Mouse (Mus musculus) heart, embryonic 10.5 days (tissue): ENCODE data around the gene Dppa5a. TPM values are rescaled to one million over a fixed set of nuclear protein-coding genes. Genes with fewer than 3 reads are reported as not detected.
"Not testable (repeated sequence)": the region's sequence is repeated elsewhere in the genome, so short reads cannot be mapped to it uniquely, and the experiment has no call there.

ENCODE experiments used
- DNase-seq: peaks from one replicate; pipeline ENCODE4 v3.0.0-alpha.2; 2017; ENCODE audit warnings: low spot score
- H3K27ac ChIP-seq: fragments of 300-500 bp; sonication (generic); 2 replicates; pipeline ENCODE4 v1.5.1; 2016; ENCODE audit warnings: mild to moderate bottlenecking
- H3K27me3 ChIP-seq: fragments of 300-500 bp; sonication (generic); 2 replicates; pipeline ENCODE4 v1.6.1; 2016; ENCODE audit warnings: mild to moderate bottlenecking; ENCODE audit not compliant: poor library complexity, insufficient read depth, severe bottlenecking
- H3K36me3 ChIP-seq: fragments of 300-500 bp; sonication (generic); 2 replicates; pipeline ENCODE4 v1.6.1; 2016; ENCODE audit warnings: mild to moderate bottlenecking, moderate library complexity
- H3K4me1 ChIP-seq: fragments of 300-500 bp; sonication (generic); 2 replicates; pipeline ENCODE4 v1.6.1; 2016; ENCODE audit warnings: mild to moderate bottlenecking
- H3K4me3 ChIP-seq: fragments of 300-500 bp; sonication (generic); 2 replicates; pipeline ENCODE4 v1.5.1; 2016; ENCODE audit warnings: mild to moderate bottlenecking, moderate library complexity
- H3K9me3 ChIP-seq: fragments of 300-500 bp; sonication (generic); 2 replicates; pipeline ENCODE4 v1.6.1; 2016; ENCODE audit warnings: mild to moderate bottlenecking, moderate library complexity
- WGBS: fragments of 180-500 bp; shearing (Covaris S2); methylation state at CpG from one replicate; pipeline ENCODE4 v1.1.7; 2016; 5-methylcytosine and 5-hydroxymethylcytosine counted together
- polyA plus RNA-seq: library from polyadenylated mRNA; unstranded; fragments of >200 nt; fragmentation: Nextera tagmentation; extraction: Ambion mirVana; gene quantifications from 2 replicates; pipeline ENCODE4 v1.2.1, GENCODE M21; 2016

Dppa5a gene
- polyA plus RNA-seq, 1 experiment from 2014 or later, result not detected

DNA sequence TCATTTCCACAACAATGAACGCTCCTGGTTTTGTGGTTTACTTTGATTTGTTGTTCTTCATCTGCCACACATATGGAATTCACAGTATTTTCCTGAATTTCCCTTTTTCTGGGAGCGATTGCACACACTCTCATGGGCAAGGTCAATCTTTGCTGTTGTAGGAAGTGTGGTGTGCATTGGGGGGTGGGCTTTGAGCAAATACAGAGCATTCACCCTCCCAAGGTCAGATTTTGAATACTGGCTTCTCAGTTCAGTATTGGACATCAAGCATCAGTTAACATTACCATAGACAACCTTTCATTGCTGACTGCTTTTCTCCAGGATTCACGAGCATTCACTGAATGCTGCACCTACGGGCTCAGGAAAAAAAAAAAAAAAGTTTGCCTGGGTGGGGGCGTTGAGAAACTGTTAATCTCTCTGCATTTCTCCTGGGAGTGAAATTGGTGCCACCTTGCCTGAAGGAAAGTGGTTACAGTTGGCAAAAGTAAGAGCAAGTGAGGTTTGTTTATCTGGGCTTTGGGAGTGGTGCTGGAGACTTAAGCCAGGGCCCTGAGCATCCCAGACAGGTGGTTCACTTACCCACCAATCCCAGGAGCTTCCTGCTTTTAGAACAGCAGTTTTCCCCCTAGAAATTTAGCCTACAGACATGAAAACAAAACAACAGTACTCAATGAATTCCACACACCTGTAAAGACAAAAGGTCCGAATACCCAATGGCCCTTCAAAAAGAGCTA lies 8.1 kb downstream of the Dppa5a start:
- no peaks in the 10 kb centered on the region for H3K4me1 ChIP-seq
- no peak for DNase-seq
- no peak overlapping the region for H3K4me3 ChIP-seq
- H3K27ac ChIP-seq, result no peak overlapping the region
- no peaks in the 10 kb centered on the region for H3K27me3 ChIP-seq
- WGBS, result 72% methylated on average over 6 of the region's 6 CpGs
- no peaks in the 10 kb centered on the region for H3K36me3 ChIP-seq
- no peaks in the 10 kb centered on the region for H3K9me3 ChIP-seq

DNA sequence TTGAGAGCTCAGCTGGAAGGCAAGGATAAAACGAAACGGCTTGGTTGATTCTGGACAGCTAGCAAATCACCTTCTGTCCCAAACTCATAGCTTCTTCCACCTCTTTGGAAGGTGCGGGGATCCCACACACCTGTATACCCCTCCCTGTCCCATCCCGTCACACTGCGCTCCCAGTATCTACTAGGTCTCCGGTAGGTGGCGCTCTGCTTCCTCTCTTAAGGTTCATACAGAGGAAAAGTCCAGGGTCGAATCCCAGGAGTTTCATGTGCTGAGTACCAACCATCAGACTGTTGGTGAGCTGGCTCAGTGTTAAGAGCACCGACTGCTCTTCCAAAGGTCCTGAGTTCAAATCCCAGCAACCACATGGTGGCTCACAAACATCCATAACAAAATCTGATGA lies 9.9 kb downstream of the Dppa5a start:
- Histone ChIP-seq H3K27ac (no peak overlapping the region), H3K9me3 (no peaks in the 10 kb centered on the region), H3K4me1 (peaks cover 3% of the 10 kb centered on the region; the same call in 1 of the 2 replicates), H3K36me3 (no peaks in the 10 kb centered on the region), H3K27me3 (no peaks in the 10 kb centered on the region), H3K4me3 (no peak overlapping the region)
- DNase-seq, result peak; percentile 79
- WGBS, result 11% methylated on average over 9 of the region's 9 CpGs

DNA sequence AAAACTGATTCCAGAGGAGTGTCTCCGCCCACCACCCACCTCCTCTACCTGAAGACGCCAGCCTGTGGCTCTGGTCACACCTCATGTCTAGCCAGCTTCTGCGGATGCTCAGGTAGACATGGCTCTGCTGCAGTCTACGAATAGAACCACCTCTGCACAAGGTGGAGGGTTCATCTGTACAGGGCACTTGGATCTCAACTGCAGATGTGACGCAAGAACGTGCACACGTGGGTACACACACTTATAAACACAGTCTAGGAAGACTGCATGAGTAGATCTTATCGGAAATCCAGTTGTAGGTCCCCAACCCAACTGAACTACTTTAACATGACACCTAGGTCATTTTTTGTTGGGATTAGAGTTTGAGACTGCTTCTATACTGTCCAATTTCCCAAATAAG lies 12.4 kb downstream of the Dppa5a start, which contains the start of gene Gsta2:
TSS of gene Gsta2 (minus strand) at position 178 of the 400 bp plus-strand sequence.
- WGBS, result 84% methylated on average over 8 of the region's 8 CpGs
- H3K27ac ChIP-seq, result no peak within 1 kb of the TSS
- no peaks in the 10 kb centered on the region for H3K36me3 ChIP-seq
- peaks cover 3% of the 10 kb centered on the region; the same call in 1 of the 2 replicates for H3K4me1 ChIP-seq
- H3K27me3 ChIP-seq, result no peaks in the 10 kb centered on the region
- no peaks in the 10 kb centered on the region for H3K9me3 ChIP-seq
- no peak within 1 kb of the TSS for H3K4me3 ChIP-seq
- DNase-seq, result no peak

DNA sequence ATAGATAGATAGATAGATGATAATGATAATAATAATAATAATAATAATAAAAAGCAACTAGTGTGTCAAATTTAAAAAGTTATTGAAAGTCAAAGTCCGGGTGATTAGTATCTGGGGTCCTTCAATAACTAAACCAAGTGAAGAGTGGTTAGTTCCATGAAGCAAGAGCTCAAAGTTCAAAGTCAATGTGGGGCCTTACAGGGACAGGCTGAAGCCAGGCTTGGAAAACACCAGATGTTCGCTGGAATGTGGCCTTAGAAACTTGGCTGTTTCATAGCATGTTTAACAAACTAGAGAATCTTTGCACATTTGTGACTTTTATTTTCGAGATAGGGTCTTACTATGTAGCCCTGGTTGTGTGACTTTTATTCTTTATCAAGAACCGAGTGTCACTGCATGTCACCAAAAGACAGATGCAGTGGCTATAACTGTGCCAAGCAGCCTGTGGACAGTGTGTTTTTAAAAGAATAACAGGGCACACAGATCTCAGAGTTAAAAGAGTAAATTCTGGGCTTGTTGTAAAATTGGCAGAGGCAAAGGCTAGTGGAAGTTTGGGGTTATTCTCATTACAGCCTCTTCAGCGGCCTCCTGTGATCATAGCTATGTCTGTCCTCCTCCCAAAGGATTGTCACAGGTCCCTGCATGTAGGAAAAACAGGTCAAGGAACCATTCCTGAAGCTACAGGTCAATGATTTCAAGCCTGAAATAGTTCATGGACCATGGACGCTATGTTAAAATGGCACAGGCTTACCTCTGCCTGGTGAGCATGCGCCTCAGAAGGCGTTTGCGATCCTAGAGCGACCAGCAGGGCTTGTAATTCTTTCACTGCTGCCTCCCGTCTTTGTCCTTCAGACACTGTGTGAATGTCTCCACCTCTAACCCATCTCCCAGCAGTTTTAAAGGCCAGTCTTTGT lies 13.1 kb downstream of the Dppa5a start:
- no peaks in the 10 kb centered on the region for H3K9me3 ChIP-seq
- H3K27ac ChIP-seq, result no peak overlapping the region
- H3K4me3 ChIP-seq, result no peak overlapping the region
- DNase-seq, result no peak
- peaks cover 3% of the 10 kb centered on the region; the same call in 1 of the 2 replicates for H3K4me1 ChIP-seq
- H3K36me3 ChIP-seq, result no peaks in the 10 kb centered on the region
- WGBS, result 72% methylated on average over 11 of the region's 11 CpGs
- no peaks in the 10 kb centered on the region for H3K27me3 ChIP-seq

DNA sequence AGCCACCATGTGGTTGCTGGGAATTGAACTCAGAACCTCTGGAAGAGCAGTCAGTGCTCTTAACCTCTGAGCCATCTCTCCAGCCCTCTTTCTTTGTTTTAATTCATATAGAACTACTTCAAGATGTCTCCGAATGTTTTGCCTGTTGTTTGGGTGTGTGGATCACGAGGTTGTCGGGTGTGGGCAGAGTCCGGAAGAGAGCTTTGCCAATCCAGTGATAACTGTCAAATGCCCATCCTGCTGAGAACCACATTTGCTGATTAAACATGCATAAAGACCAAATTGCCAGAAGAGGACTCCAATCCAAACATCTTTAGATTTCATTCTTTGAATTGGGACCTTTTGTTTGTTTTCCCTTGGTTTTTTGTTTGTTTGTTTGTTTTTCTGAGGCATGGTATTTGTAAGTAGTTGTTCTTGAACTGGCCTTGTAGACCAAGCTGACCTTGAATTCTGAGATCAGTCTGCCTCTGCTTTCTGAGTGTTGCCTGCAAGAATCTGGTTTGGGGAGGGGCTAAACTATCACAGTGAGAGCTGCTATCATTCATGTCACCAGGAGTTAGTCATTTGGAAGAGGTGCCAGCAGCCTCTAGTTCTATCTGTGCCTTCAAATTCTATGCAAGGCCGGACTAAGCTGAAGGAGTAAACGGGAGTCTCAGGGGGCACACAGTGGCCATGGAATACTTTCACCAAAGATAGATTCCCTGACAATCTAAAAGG lies 16.3 kb downstream of the Dppa5a start:
- 68% methylated on average over 6 of the region's 6 CpGs for WGBS

DNA sequence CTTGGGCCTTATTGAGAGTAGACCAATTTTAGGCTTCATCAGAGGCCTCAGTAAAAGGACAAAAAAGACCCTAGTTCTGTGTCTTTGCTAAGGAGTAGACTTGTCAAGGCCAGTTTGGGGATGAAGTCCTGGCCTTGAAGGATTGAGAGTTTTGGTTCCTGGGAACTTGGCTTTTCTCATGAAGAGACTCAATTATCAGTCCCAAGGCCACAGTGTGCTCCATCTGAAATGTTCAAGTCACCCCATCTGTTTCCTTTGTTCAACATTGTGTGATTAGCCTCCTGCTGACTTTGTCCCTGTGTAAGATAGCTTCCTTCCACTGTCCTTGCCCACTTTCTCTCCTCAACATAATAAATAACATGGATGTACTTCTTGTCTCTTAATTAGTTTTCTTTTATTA lies 18.0 kb downstream of the Dppa5a start:
- not testable (repeated sequence) for H3K4me1 ChIP-seq, H3K27ac ChIP-seq, DNase-seq, H3K36me3 ChIP-seq, H3K4me3 ChIP-seq, H3K27me3 ChIP-seq, H3K9me3 ChIP-seq

More for the DNA sequence above, 16.3 kb downstream of the Dppa5a start:
- Histone ChIP-seq H3K4me1 (peaks cover 3% of the 10 kb centered on the region; the same call in 1 of the 2 replicates), H3K27ac (no peak overlapping the region), H3K36me3 (no peaks in the 10 kb centered on the region), H3K27me3 (no peaks in the 10 kb centered on the region), H3K9me3 (no peaks in the 10 kb centered on the region), H3K4me3 (no peak overlapping the region)
- no peak for DNase-seq

DNA sequence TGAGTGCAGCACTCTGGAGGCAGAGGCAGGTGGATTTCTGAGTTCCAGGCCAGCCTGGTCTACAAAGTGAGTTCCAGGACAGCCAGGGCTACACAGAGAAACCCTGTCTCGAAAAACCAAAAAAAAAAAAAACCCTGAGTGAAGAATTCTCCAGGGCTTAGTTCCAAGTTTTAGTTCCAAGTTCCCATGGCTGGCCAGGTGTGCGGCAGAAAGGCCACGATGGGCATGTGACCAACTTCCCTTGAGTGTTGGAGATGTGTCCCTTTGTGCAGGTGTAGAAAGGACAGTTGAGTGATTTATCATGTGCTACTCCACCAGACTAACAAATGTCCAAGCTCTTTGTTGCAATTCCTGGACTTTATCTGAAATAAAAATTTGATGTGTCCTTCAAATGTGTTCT lies 18.8 kb downstream of the Dppa5a start:
- not testable (repeated sequence) for H3K4me1 ChIP-seq, DNase-seq, H3K36me3 ChIP-seq, H3K9me3 ChIP-seq, H3K27me3 ChIP-seq, H3K4me3 ChIP-seq, H3K27ac ChIP-seq
- WGBS, result 82% methylated on average over 3 of the region's 3 CpGs

DNA sequence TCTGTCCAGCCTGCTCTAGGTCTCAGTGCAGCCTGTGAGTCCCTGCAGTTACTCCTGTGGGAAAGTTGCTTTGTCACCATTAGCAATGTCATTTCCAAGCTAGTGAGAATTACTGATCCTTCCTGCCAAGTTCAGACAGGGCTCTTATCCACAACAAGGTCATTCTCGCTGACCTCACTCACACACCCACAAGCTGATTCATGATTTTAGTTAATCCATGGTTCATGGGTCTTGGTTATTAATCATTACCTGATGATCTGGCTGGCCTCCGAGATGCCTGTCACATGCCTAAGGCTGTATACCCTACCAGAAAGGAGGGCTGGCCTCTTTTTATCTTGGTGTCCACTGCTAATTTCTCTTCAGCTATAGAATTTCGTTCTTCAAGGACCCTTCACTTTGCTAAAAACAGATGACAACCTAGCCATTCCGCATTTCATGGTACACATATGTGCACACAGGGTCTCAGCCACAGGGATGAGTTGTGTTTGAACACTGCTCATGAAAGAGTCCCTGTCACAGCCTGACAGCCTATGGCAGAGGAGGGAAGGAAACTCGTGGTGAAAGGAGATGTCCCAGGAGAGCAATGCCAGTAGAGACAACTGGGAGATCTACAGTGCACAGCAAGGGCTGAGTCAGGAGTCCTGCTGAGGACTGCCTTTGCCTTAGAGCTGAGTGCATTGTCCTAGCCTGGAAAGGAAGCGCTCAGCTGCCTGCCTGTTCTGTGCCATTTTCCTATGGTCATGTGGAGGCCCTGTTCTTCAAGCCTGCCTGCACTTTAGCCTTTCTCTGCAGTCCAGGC lies 19.6 kb downstream of the Dppa5a start:
- H3K27ac ChIP-seq, H3K27me3 ChIP-seq, H3K4me1 ChIP-seq, H3K4me3 ChIP-seq, H3K36me3 ChIP-seq, H3K9me3 ChIP-seq, DNase-seq: not testable (repeated sequence)
- 68% methylated on average over 6 of the region's 6 CpGs for WGBS

DNA sequence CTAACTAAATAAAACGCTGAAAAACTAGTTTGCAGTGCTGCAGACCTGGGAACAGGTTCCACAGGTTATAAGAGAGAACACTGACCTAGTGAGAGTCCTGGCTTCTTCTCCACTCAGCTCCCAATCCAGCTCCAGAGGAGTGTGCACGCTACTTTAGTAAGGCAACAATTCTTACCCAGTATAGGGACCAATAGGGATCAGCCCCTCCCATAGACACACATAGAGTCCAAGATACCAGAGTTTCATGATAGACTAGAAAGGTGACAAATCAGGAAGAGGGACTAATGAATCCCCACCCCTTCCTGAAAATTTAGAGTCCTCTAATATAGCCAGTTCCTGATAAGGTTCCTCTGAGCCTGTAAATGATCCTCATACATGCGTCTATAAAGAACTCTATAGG lies 21.0 kb downstream of the Dppa5a start:
- Histone ChIP-seq H3K9me3 (no peaks in the 10 kb centered on the region), H3K4me1 (no peaks in the 10 kb centered on the region), H3K27ac (no peak overlapping the region), H3K27me3 (no peaks in the 10 kb centered on the region), H3K4me3 (no peak overlapping the region), H3K36me3 (no peaks in the 10 kb centered on the region)
- DNase-seq, result no peak
- WGBS, result 71% methylated on average over 3 of the region's 3 CpGs

DNA sequence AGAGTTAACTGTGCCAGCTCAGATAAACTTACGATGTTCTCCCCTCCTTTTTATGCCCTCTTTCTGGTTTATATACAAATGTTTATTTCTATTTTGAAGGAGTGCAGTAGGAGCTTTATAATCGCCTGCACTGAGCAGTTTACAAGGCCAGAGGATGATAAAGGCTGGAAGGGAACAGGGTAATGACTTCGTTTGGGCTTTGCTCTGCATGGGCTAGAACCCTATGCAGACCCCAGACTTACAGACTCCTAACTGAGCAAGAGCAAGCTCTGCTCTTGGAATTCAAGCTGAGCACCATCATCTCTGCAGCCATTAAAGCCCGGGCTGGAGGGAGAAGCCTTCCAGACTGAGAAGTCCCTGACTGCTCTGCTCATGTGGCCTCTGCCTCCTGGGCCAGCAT lies 22.7 kb downstream of the Dppa5a start:
- not testable (repeated sequence) for H3K4me3 ChIP-seq, DNase-seq, H3K9me3 ChIP-seq, H3K4me1 ChIP-seq, H3K36me3 ChIP-seq, H3K27ac ChIP-seq, H3K27me3 ChIP-seq
- 63% methylated on average over 4 of the region's 4 CpGs for WGBS

DNA sequence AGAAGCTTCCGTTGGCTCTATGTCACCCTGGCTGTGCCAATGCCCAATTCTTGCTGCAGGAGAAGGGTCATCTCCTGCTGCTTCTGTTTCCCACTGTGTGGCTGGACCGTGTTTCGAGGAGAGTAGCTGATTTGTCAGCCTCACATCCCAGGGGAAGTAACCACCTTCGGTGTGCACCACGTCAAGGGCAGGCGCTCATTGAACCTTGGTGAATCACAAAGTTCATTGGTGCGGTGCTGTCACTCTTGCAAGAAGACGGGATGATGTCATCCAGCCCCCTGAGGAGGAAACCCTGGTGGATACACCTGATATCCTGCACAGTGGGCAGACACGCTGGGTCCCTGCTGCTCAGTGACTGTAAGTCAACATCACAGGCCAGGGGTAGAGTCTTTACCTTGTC lies 24.9 kb downstream of the Dppa5a start:
- H3K4me3 ChIP-seq, H3K27ac ChIP-seq, H3K4me1 ChIP-seq, H3K27me3 ChIP-seq, H3K9me3 ChIP-seq, H3K36me3 ChIP-seq: not testable (repeated sequence)
- WGBS, result 84% methylated on average over 9 of the region's 9 CpGs
- peak; percentile 39 for DNase-seq

DNA sequence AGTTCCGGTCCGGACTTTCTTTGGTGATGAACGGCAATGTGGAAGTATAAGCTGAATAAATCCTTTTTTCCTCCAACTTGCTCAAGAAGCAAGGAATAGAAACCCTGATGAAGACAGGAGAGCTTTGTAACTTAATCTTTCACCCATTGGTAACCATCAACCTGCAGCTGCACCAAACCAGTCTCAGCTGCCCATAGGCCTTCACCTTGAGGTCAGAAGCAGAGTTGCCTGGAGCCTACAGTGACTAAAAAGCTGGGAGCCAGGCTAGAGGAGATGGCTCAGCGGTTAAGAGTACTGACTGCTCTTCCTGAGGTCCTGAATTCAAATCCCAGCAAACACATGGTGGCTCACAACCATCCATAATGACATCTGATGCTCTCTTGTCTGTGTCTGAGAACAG lies 25.5 kb downstream of the Dppa5a start:
- WGBS, result 85% methylated on average over 4 of the region's 4 CpGs
- H3K4me1 ChIP-seq, result not testable (repeated sequence)
- DNase-seq, result peak; percentile 5

More for the DNA sequence above, 25.5 kb downstream of the Dppa5a start:
- H3K27ac ChIP-seq, H3K27me3 ChIP-seq, H3K9me3 ChIP-seq, H3K4me3 ChIP-seq, H3K36me3 ChIP-seq: not testable (repeated sequence)
